8 mouse cellular contexts compared by ENCODE assay signal in the genomic region with DNA sequence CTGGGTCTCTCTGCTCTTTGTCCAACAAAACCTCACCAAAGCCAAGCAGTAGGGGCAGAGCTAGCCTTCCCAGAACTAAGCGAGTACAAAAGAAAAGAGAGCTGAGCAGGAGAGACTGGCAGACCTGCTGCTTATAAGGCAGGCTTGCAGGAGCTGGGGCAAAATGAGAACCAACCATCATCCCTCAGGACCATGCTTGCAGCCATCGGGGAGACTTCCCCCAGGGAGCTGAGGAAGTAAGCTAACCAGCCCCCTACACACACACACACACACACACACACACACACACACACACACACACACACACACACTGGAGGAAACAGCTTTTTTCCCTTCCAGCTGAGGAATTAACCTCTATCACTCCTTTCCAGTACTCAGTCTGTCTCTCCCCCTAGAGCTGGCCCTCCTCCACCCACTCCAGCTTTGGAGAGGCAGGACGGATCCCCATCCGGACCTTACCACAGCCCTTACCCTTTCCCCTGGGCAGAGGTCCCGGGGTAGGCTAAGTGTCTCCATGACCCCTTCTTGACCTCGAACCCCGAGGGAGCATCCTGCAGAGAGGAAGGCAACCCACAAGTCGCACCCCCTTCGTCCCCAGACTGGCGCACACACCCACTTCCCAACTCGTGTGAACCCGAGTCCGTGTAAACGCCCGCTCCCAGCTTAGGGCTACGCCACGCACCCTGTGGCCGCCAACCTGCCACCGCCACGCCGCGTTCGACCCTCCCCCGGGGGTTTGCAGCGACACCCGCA. TPM values are rescaled to one million over a fixed set of nuclear protein-coding genes. Genes with fewer than 3 reads are reported as not detected.
DNase-seq lines count a peak whose midpoint lies in the region; ATAC-seq lines count a peak whose summit lies in the region.

No protein-coding gene starts in this region.

- 5% methylated on average over 26 of the region's 26 CpGs for WGBS in kidney, embryonic 16.5 days
- 2% methylated on average over 26 of the region's 26 CpGs for WGBS in hindbrain, embryonic 11.5 days
- 9% methylated on average over 26 of the region's 26 CpGs for WGBS in midbrain, embryonic 14.5 days

- H3K4me1 ChIP-seq in kidney, embryonic 16.5 days (ENCODE audit: insufficient read depth, low read length): peaks cover 27% of the 10 kb centered on the region
- no peaks in the 10 kb centered on the region; the same call in 1 of the 2 replicates for H3K4me1 ChIP-seq in brown adipose tissue, adult 24 weeks (ENCODE audit: control insufficient read depth, insufficient read depth, insufficient read length, low read length)
- H3K4me1 ChIP-seq in hindbrain, embryonic 11.5 days (replicated peaks; ENCODE audit: control insufficient read depth, insufficient read depth, low read length): peaks cover 8% of the 10 kb centered on the region
- peaks cover 14% of the 10 kb centered on the region; the same call in 1 of the 2 replicates for H3K4me1 ChIP-seq in midbrain, embryonic 14.5 days (ENCODE audit: control insufficient read depth, insufficient read depth, low read length)

- H3K36me3 ChIP-seq in kidney, embryonic 16.5 days (ENCODE audit: insufficient read depth, low read length): no peaks in the 10 kb centered on the region
- H3K36me3 ChIP-seq in hindbrain, embryonic 11.5 days (ENCODE audit: control insufficient read depth, insufficient read depth, low read length): no peaks in the 10 kb centered on the region
- peaks cover 27% of the 10 kb centered on the region for H3K36me3 ChIP-seq in midbrain, embryonic 14.5 days (ENCODE audit: control insufficient read depth, insufficient read depth, low read length)

- H3K4me3 ChIP-seq in kidney, embryonic 16.5 days (ENCODE audit: low read length): peak overlapping the region; percentile 58
- peak overlapping the region; percentile 9; the same call in 1 of the 2 replicates for H3K4me3 ChIP-seq in brown adipose tissue, adult 24 weeks (ENCODE audit: insufficient read depth, low read depth, low read length)
- H3K4me3 ChIP-seq in hindbrain, embryonic 11.5 days (ENCODE audit: low read depth, low read length): peak overlapping the region; percentile 47
- peak overlapping the region; percentile 44 for H3K4me3 ChIP-seq in midbrain, embryonic 14.5 days (replicated peaks; ENCODE audit: low read depth, low read length)

- no peaks in the 10 kb centered on the region for H3K9me3 ChIP-seq in kidney, embryonic 16.5 days (ENCODE audit: low read length)
- H3K9me3 ChIP-seq in hindbrain, embryonic 11.5 days (ENCODE audit: control insufficient read depth, low read length): no peaks in the 10 kb centered on the region
- H3K9me3 ChIP-seq in midbrain, embryonic 14.5 days (ENCODE audit: control insufficient read depth, low read length): no peaks in the 10 kb centered on the region

- H3K27ac ChIP-seq in kidney, embryonic 16.5 days (ENCODE audit: low read length): no peak overlapping the region
- H3K27ac ChIP-seq in brown adipose tissue, adult 24 weeks (replicated peaks; ENCODE audit: low read depth, low read length): no peak overlapping the region
- H3K27ac ChIP-seq in hindbrain, embryonic 11.5 days (ENCODE audit: low read depth, low read length): no peak overlapping the region
- H3K27ac ChIP-seq in midbrain, embryonic 14.5 days (replicated peaks; ENCODE audit: low read depth, low read length): no peak overlapping the region

- H3K9ac ChIP-seq in kidney, embryonic 16.5 days (replicated peaks; ENCODE audit: low read length): peak overlapping the region; percentile 61
- peak overlapping the region; percentile 59; the same call in 1 of the 2 replicates for H3K9ac ChIP-seq in hindbrain, embryonic 11.5 days (ENCODE audit: low read depth, low read length)
- H3K9ac ChIP-seq in midbrain, embryonic 14.5 days (replicated peaks; ENCODE audit: low read length): peak overlapping the region; percentile 68

- 0 out of 2 replicates have a peak, but pooled peaks have one; percentile 25 for ATAC-seq in kidney, embryonic 16.5 days (ENCODE audit: low FRiP score, low TSS enrichment)
- no peak for ATAC-seq in hindbrain, embryonic 11.5 days (ENCODE audit: low FRiP score)
- no peak for ATAC-seq in midbrain, embryonic 14.5 days (ENCODE audit: low FRiP score, low TSS enrichment)

- no peak for DNase-seq in kidney, postnatal 36 days
- DNase-seq in hindbrain, embryonic 11.5 days (ENCODE audit: low spot score): peak; percentile 33
- no peak for DNase-seq in midbrain, embryonic 14.5 days
- DNase-seq in ovary, postnatal 36 days (ENCODE audit: low spot score): no peak
- DNase-seq in thymus, postnatal 4 days: no peak
- no peak for DNase-seq in thymus, postnatal 14 days

- H3K4me2 ChIP-seq in kidney, embryonic 16.5 days (replicated peaks; ENCODE audit: low read depth, low read length): peak overlapping the region; percentile 72
- peak overlapping the region; percentile 99 for H3K4me2 ChIP-seq in hindbrain, embryonic 11.5 days (replicated peaks; ENCODE audit: low read depth, low read length)
- peak overlapping the region; percentile 91 for H3K4me2 ChIP-seq in midbrain, embryonic 14.5 days (ENCODE audit: low read length)

- peaks cover 82% of the 10 kb centered on the region for H3K27me3 ChIP-seq in kidney, embryonic 16.5 days (ENCODE audit: insufficient read depth, low read length)
- H3K27me3 ChIP-seq in hindbrain, embryonic 11.5 days (ENCODE audit: control insufficient read depth, insufficient read depth, low read length): peaks cover 44% of the 10 kb centered on the region
- peaks cover 17% of the 10 kb centered on the region for H3K27me3 ChIP-seq in midbrain, embryonic 14.5 days (ENCODE audit: control insufficient read depth, insufficient read depth, low read length)

RNA-seq across cellular contexts. Expression of a gene that starts 30.0 kb away (rescaled TPM):
- 1.0 and 1.1 TPM in 2 replicates for polyA plus RNA-seq in kidney, embryonic 16.5 days (2015; fragmentation: Nextera tagmentation; extraction: Ambion mirVana)
- 0.21 and 0.32 TPM in 2 replicates for polyA plus RNA-seq in brown adipose tissue, adult 24 weeks (2012; ENCODE audit: insufficient read depth, insufficient read length, missing spikeins)
- 1.9 and 2.2 TPM in 2 replicates for polyA plus RNA-seq in hindbrain, embryonic 11.5 days (2014; fragmentation: Nextera tagmentation; extraction: Ambion mirVana)
- polyA plus RNA-seq in midbrain, embryonic 14.5 days (2014; fragmentation: Nextera tagmentation; extraction: Ambion mirVana): 9.6 and 15.1 TPM in 2 replicates

RNA-seq across cellular contexts. Expression of a gene that starts 45.8 kb away (rescaled TPM):
- polyA plus RNA-seq in kidney, embryonic 16.5 days (2015; fragmentation: Nextera tagmentation; extraction: Ambion mirVana): 0.75 and 1.3 TPM in 2 replicates
- polyA plus RNA-seq in brown adipose tissue, adult 24 weeks (2012; ENCODE audit: insufficient read depth, insufficient read length, missing spikeins): not detected in 2 replicates
- polyA plus RNA-seq in hindbrain, embryonic 11.5 days (2014; fragmentation: Nextera tagmentation; extraction: Ambion mirVana): 0.20 TPM in 1 of 2 replicates, not detected in the other
- polyA plus RNA-seq in midbrain, embryonic 14.5 days (2014; fragmentation: Nextera tagmentation; extraction: Ambion mirVana): 0.51 TPM in 1 of 2 replicates, not detected in the other
